In genomic region chr9:14398084-14398483, GRCm38 (mm10) we compare ENCODE assay signal across 22 mouse cellular contexts. TPM values are rescaled to one million over a fixed set of nuclear protein-coding genes. Genes with fewer than 3 reads are reported as not detected.
DNase-seq lines count a peak whose midpoint lies in the region; TF ChIP-seq lines count a peak whose summit lies in the region.
"Had no signal": no experiment of that assay in that cellular context is flagged by ENCODE, and none has a peak within 500 bp of the region (broad histone marks: within the 10 kb centered on the region; RNA-seq: fewer than 3 reads in every experiment).

No protein-coding gene starts in this region.

- H3K4me1 ChIP-seq in liver, adult 2 months (ENCODE audit: control insufficient read depth, insufficient read depth, low read length): peaks cover 11% of the 10 kb centered on the region; the same call in 1 of the 2 replicates
- H3K4me1 ChIP-seq: forebrain, embryonic 15.5 days; limb, embryonic 12.5 days; lung, embryonic 15.5 days; midbrain, embryonic 15.5 days; neural tube, embryonic 12.5 days had no signal

- H3K4me3 ChIP-seq in liver, adult 2 months (ENCODE audit: insufficient read depth, low read depth, low read length): no peak overlapping the region
- H3K4me3 ChIP-seq: forebrain, embryonic 15.5 days; heart, adult 2 months; limb, embryonic 12.5 days; liver, embryonic 13.5 days; lung, embryonic 15.5 days; midbrain, embryonic 15.5 days; neural tube, embryonic 12.5 days had no signal

- peak; percentile 97 for DNase-seq in liver, adult 2 months (ENCODE audit: extremely low read depth, low read depth, low spot score)
- DNase-seq in liver: no peak
- DNase-seq in fat pad, adult 2 months (ENCODE audit: extremely low read depth, low read depth, low spot score): peak; percentile 95
- DNase-seq in lung, postnatal 10 days: peak; percentile 36
- no peak for DNase-seq in thymus, postnatal 36 days
- DNase-seq in left cerebral cortex, postnatal 10 days (ENCODE audit: extremely low spot score in 1 of 2, low spot score in 2 of 2): no peak
- DNase-seq in left cerebral cortex, adult 11 months (ENCODE audit: low spot score): no peak
- DNase-seq: cerebellum, adult 2 months; cerebellum, postnatal 25 days; gastrocnemius, postnatal 14 days; kidney, adult 2 months; liver, embryonic 13.5 days; right cerebral cortex, postnatal 14 days; spleen, adult 18-20 months had no signal

- H3K27me3 ChIP-seq in liver, adult 2 months (ENCODE audit: control insufficient read depth, insufficient read depth, low read length): no peaks in the 10 kb centered on the region
- H3K27me3 ChIP-seq: forebrain, embryonic 15.5 days; limb, embryonic 12.5 days; liver, embryonic 13.5 days; lung, embryonic 15.5 days; midbrain, embryonic 15.5 days; neural tube, embryonic 12.5 days had no signal

- TF ChIP-seq POLR2A in liver, adult 2 months (IDR thresholded peaks at IDR 0.05; ENCODE audit: extremely low read depth, insufficient read depth, low read length): no peak

- no peaks in the 10 kb centered on the region for H3K36me3 ChIP-seq in liver, adult 2 months (ENCODE audit: control insufficient read depth, insufficient read depth, low read length)
- H3K36me3 ChIP-seq: forebrain, embryonic 15.5 days; limb, embryonic 12.5 days; liver, embryonic 13.5 days; lung, embryonic 15.5 days; midbrain, embryonic 15.5 days; neural tube, embryonic 12.5 days had no signal

- TF ChIP-seq CTCF in liver, adult 2 months (IDR thresholded peaks at IDR 0.05; ENCODE audit: low read depth, low read length): no peak

- WGBS in liver, adult 2 months: 31% methylated on average over 1 of the region's 1 CpGs

- H3K27ac ChIP-seq in liver, adult 2 months (replicated peaks; ENCODE audit: insufficient read depth, low read depth, low read length): peak overlapping the region; percentile 5
- H3K27ac ChIP-seq: forebrain, embryonic 15.5 days; heart, adult 2 months; hindbrain, embryonic 14.5 days; kidney, postnatal 0 days; limb, embryonic 12.5 days; liver, embryonic 13.5 days; lung, embryonic 15.5 days; midbrain, embryonic 15.5 days; neural tube, embryonic 12.5 days had no signal

- intact Hi-C loops in left cerebral cortex, postnatal 10 days (cut with DNase I): no loop called here

- H3K9ac ChIP-seq in liver, adult 2 months (ENCODE audit: low read depth, low read length): no peak overlapping the region
- H3K9ac ChIP-seq: forebrain, embryonic 15.5 days; hindbrain, embryonic 14.5 days; limb, embryonic 12.5 days; liver, embryonic 13.5 days; lung, embryonic 15.5 days; midbrain, embryonic 15.5 days; neural tube, embryonic 12.5 days had no signal

- H3K79me2 ChIP-seq in liver, adult 2 months (ENCODE audit: control insufficient read depth, insufficient read depth, low read length): no peaks in the 10 kb centered on the region

RNA-seq across cellular contexts. Expression of gene Endod1, which starts 16.8 kb away (rescaled TPM):
- total RNA-seq in liver, adult 2 months (2014; rRNA removed): 2.9 and 3.2 TPM in 2 replicates
- 3.6 and 4.5 TPM in 2 replicates for polyA plus RNA-seq in liver, adult 2 months (2012; rRNA removed)
- 10 to 100 TPM; 48.5 to 50.7 TPM for total RNA-seq in left cerebral cortex, postnatal 10 days (2021)

Comparison
In these comparisons a context has a peak if more than half of its experiments do, and no peak if none do; other contexts are left out.
1. DNase-seq: peak in liver, adult 2 months (single experiment), fat pad, adult 2 months (single experiment) and lung, postnatal 10 days (single experiment); none in liver (single experiment), thymus, postnatal 36 days (0 of 2), left cerebral cortex, postnatal 10 days (0 of 2) and left cerebral cortex, adult 11 months (single experiment).
2. RNA of gene Endod1, which starts 16.8 kb away (total RNA-seq): 48.5 to 50.7 TPM in left cerebral cortex, postnatal 10 days; 2.9 to 3.2 TPM in liver, adult 2 months; every median in the first group is over 10 times any median in the second.